Mouse (Mus musculus): ENCODE measurements around the gene Plxdc1. TPM values are rescaled to one million over a fixed set of nuclear protein-coding genes. Genes with fewer than 3 reads are reported as not detected.

Plxdc1 gene
- total RNA-seq (2021) = 1 to 10 TPM; 5.1 to 6.2 TPM

DNA sequence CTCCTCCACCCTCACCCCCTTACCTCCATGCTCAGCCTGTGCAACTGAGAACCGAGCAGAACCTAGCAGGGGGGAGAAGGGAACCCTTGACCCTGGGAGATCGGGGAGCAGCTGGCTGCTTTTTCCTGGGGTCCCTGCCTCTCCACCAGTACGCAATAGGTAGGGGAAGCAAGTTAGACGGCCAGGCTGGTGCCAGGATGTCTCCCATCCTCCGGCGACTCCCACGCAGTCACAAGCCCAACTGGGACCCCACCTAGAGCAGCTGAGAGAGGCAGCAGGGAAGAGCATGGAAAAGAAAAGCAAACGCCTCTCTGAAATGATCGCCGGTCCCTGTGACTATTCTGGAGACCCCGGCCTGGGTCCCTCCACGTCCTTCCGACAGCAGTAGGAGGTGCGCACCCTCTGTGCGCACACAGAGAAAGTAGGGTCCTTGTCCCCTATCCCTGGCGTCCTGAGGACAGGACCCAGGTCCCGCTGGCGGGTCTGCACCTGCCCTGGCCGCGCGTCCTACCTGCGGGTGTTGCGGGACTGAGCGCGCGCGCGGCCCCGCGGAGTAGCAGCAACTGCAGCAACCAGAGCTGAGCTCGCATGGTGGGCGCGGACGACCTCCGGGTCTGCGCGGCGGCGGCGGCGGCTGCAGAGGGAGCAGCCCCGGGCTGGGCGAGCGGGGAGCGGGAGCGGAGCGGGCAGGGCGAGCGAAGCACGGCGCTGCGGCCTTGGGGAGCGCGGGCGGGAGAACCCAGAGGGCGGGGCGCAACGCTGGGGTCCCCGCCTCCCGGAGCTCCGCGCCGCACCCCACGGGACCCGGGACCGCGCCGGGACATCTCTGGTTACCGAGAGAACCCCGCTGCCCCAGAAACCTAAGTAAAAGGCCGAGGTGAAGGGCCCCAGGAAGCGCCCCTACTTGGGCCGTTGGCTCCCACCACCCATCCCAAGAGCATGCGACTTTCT lies at the start of gene Plxdc1:
Plxdc1 (minus strand) TSS at position 718 of the 951 bp plus-strand sequence.
- DNase-seq = peak; percentile 61 to 72
- intact Hi-C loops (cut with DNase I) = loop anchor here (2.0 to 5.0 kb wide), 2 partner anchors 49 to 284 kb away; partner anchors contain the start of genes Pcgf2 and Psmb3

DNA sequence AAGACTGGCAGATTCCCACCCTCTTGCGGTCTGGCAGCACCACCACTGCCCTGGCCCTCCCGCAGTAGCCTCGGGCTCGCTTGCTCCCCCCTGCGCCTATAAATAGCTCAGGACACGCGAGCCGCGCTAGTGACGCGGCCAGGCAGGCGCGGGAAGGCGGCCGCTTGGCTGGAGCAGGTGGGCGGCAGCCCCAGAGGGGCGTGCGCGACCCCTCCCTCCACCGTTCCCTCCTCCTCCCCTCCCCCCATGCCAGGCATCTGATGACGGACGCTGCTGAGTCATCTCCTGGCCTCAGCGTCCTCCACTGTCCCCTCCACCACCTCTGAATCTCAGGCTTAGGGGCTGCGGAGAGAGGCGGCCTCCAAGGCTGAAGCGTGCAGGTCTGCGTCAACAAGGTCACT lies 49.7 kb upstream of the Plxdc1 start:
- DNase-seq = peak in 1 of 2 experiments; percentile 27
- intact Hi-C loops (cut with DNase I) = no loop called here

DNA sequence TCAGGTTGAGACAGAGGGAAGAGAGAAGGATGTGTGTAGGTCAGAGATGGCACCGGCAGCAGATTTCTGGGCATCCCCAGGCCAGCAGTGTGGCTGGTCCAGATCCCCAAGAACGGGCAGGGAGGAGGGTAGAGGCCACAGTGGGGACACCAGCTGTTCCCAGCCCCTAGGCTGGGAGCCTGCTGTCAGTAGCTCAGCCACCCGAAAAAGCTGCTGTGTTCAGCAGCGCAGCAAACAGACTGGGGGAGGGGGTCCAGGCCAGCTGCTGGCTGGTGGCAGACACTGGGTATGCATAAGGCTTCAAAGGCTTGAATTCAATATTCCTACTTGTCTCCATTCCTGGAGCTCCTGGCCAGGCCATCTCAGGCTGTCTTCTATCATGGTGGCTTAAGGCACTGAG lies 48.6 kb upstream of the Plxdc1 start:
- no peak for DNase-seq
- intact Hi-C loops (cut with DNase I) = no loop called here

GRCm38 (mm10) chr11:98034061-98034460 lies 47.8 kb upstream of the Plxdc1 start:
- intact Hi-C loops (cut with DNase I) = no loop called here
- DNase-seq = no peak

- peak; percentile 81 to 88 for DNase-seq
- intact Hi-C loops (cut with DNase I) = loop anchor here (1.0 kb wide), 1 partner anchor 44 kb away; no protein-coding TSS in a partner anchor
Observed at GRCm38 (mm10) chr11:98031443-98031770, 45.2 kb upstream of the Plxdc1 start.

- intact Hi-C loops (cut with DNase I) = loop anchor here (1.0 kb wide), 1 partner anchor 44 kb away; no protein-coding TSS in a partner anchor
- no peak for DNase-seq
Observed at GRCm38 (mm10) chr11:98030701-98031442, 44.6 kb upstream of the Plxdc1 start.

GRCm38 (mm10) chr11:98027785-98028184 lies 41.5 kb upstream of the Plxdc1 start:
- DNase-seq = no peak
- intact Hi-C loops (cut with DNase I) = loop anchor here (2.0 to 5.0 kb wide), 2 partner anchors 121 to 175 kb away; partner anchors contain the start of gene Cdk12

DNA sequence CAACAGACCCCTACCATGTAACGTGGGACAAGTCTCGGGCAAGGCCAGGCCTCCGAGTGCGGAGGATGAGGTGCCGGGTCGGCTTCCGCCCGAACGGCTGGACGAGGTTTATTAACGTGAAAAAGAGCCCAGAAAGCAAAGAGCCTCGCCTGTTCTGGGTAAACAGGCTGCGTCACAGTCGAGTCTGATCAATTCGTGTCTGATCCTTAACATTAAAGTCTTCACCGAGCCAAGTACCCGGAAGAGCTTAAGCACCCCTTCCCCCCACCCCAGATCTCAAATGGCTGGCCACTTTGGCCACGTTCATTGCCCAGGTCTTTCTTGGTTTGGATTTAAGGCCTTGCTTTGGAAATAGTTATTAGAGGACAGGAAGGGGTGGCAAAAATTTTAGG lies 41.0 kb upstream of the Plxdc1 start:
- no peak for DNase-seq
- intact Hi-C loops (cut with DNase I) = loop anchor here (2.0 to 5.0 kb wide), 2 partner anchors 122 to 175 kb away; partner anchors contain the start of gene Cdk12

GRCm38 (mm10) chr11:98026570-98027296 lies 40.5 kb upstream of the Plxdc1 start, which contains the start of gene Rpl19:
Rpl19 (plus strand) TSS chr11:98026710.
- peak; percentile 93 to 94 for DNase-seq
- intact Hi-C loops (cut with DNase I) = loop anchor here (2.0 to 5.0 kb wide), 2 partner anchors 122 to 176 kb away; partner anchors contain the start of gene Cdk12

GRCm38 (mm10) chr11:98026248-98026569 lies 40.0 kb upstream of the Plxdc1 start:
- intact Hi-C loops (cut with DNase I) = loop anchor here (2.0 to 5.0 kb wide), 2 partner anchors 123 to 176 kb away; partner anchors contain the start of gene Cdk12
- DNase-seq = no peak

DNA sequence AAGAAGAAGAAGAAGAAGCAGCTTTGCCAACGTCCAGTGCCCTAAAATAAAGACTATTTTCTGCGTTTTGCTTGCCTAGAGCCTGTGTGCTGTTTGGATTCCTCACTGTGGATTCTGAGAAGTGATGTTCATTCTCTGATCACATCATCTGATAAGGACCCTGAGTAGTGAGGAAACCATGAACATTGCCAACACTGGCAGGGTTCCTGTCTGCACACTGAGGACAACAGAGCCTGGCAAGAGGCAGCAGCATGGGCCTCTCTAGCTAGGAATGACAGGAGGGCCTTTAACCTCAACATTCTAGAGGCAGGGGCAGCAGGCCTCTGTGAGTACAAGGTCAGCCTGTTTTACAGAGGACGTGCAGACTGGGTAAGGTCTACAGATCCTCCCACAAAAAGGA lies 38.3 kb upstream of the Plxdc1 start:
- intact Hi-C loops (cut with DNase I) = no loop called here
- no peak for DNase-seq

- intact Hi-C loops (cut with DNase I) = loop anchor here (2.0 kb wide), 1 partner anchor 34 kb away; no protein-coding TSS in a partner anchor
- peak; percentile 67 to 77 for DNase-seq
Observed at GRCm38 (mm10) chr11:98022555-98023371, 36.5 kb upstream of the Plxdc1 start, which contains the start of gene Cacnb1. Cacnb1 (minus strand) TSS chr11:98023034.

- intact Hi-C loops (cut with DNase I) = loop anchor here (2.0 kb wide), 1 partner anchor 33 kb away; no protein-coding TSS in a partner anchor
Observed at GRCm38 (mm10) chr11:98022253-98022554, 36.0 kb upstream of the Plxdc1 start.

GRCm38 (mm10) chr11:98021565-98022252 lies 35.5 kb upstream of the Plxdc1 start:
- no peak for DNase-seq
- intact Hi-C loops (cut with DNase I) = loop anchor here (2.0 kb wide), 1 partner anchor 33 kb away; no protein-coding TSS in a partner anchor

More at GRCm38 (mm10) chr11:98022253-98022554, 36.0 kb upstream of the Plxdc1 start:
- DNase-seq = no peak

DNA sequence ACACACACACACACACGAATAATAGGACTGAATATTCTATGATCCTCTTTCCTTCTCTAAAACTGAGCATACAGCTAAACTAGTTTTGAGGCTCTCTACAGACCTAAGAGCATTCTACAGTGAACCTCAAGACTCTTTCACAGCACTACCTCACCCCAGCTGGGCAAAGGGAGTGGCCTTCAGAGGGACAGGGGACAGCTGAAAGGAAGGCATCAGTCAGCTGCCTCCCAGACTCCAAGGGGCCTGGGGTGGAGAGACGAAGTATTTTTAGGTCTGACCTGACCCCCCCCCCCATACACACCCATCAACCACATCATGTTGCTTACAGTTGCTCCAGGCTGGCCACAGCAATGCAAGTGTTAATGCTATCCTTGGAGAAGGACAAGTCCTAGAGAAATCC lies 34.9 kb upstream of the Plxdc1 start:
- intact Hi-C loops (cut with DNase I) = no loop called here
- DNase-seq = no peak

DNA sequence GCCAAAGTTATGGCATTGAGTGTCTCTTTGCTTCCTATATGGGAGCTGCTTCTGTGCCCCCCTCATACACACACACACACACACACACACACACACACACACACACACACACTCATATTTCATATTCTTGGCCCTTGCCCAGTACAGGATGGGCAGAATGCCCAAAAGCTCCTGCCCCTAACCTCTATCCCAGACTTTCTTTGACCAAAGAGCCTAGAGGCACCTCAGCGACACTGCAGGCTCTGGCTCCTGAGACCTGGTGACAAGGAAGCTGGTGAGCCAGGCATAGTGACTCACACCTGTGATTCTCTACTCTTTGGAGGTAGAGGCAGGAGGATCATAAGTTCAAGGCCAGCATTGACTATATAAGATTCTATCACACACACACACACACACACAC lies 34.5 kb upstream of the Plxdc1 start:
- DNase-seq = no peak
- intact Hi-C loops (cut with DNase I) = no loop called here

GRCm38 (mm10) chr11:98019883-98020610 lies 33.8 kb upstream of the Plxdc1 start:
- DNase-seq = no peak
- intact Hi-C loops (cut with DNase I) = no loop called here
